Mouse (Mus musculus) T-helper 17 cell (primary cell): ENCODE measurements around the gene Kcnk10.

Experiments used
- in situ Hi-C, 2 experiments: fragments of 300-600 bp; cut with MboI, MseI; formaldehyde crosslinking; loops; 1 replicate in 1 of 2; 2 replicates in 1 of 2; pipeline ENCODE4 v1.15.1; 2025; ENCODE audit warnings: high pct_unique_total_duplicates in 2 of 2

The Kcnk10 gene

DNA sequence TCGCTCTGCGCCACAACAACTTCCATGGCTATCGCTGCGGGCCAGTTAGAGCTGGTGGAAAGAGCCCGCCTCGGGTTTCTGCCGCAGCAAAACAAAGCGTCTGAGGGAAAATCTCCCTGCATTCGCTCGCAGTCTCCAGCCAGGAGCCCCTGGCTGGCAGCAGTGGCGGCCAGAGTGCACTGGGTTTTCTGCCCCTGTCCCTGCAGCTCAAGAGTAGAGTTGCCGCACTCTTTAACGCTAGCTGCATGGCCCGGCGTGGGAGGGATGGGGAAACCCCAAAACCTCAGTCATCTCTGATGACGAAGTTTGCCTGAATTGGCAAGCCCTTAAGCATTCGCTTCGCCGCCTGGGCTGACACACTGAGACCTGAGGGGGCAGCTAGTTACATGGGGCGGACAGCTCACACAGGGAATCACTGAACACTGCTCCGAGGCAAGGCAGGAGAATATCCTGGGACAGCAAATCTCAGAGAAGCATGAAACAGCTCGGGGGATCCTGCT lies at the start of gene Kcnk10:
Gene Kcnk10, minus strand, starts transcription at position 450 of the 500 bp plus-strand sequence.
- in situ Hi-C loops: loop anchor here in 1 of 2 experiments (25.0 kb wide), 1 partner anchor 366 kb away; no protein-coding TSS in a partner anchor

- in situ Hi-C loops: loop anchor here (5.0 to 10.0 kb wide), 2 partner anchors 47 to 350 kb away; no protein-coding TSS in a partner anchor
Measured at GRCm38 (mm10) chr12:98627392-98628259, 49.5 kb upstream of the Kcnk10 start, which contains the start of gene Spata7. Spata7 (plus strand) TSS chr12:98628157.

DNA sequence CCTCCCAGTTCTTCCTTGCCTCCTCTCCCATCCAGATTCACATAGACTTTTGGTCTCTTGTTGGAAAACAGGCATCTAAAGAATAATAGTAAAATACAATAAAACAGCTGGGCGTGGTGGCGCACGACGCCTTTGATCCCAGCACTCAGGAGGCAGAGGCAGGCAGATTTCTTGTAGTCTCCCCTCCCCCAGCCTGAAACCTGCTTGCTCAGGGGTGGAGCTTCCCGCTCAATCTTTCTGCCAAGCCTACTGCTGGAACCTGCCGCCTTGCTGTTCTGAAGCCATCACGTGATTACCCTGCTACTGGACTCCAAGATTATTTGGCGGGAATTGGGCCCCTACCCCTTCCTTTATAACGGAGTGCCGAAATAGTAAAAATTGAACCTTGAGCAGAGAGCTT lies 45.2 kb upstream of the Kcnk10 start:
- in situ Hi-C loops: loop anchor here in 1 of 2 experiments (10.0 kb wide), 1 partner anchor 52 kb away; no protein-coding TSS in a partner anchor

DNA sequence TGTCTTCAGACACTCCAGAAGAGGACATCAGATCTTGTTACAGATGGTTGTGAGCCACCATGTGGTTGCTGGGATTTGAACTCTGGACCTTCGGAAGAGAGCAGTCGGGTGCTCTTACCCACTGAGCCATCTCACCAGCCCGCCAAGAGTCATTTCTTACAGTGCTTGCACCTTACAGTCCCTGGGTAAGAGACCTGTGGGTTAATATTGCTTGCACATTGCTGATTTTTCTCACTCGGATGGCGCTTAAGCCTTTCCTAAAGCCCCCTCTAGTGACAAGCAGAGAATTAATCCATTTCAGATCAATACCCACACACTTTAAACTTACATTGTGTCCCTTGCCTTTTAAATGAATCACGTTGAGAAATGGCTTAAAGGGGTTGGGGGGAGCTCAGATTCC lies 42.8 kb upstream of the Kcnk10 start:
- in situ Hi-C loops: loop anchor here in 1 of 2 experiments (10.0 kb wide), 1 partner anchor 54 kb away; no protein-coding TSS in a partner anchor

DNA sequence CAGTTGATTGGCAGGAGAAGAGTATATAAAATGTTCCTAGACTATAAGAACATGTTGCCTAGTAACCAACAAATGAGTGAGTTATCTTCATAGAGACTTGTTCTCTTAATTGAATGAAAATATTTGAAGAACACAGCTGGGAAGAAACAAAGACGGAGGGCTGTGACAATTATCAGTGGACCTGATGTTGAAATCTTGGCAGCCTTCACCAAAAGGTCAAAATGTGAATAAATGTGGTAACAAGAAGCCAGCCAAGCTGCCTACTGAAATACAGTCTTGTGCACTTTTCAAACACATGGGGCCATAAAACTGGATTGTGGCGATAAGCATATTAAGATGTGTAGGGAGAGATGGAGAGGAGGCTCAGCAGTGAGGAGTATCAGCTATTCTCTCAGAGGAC lies 41.4 kb upstream of the Kcnk10 start:
- in situ Hi-C loops: loop anchor here in 1 of 2 experiments (10.0 kb wide), 1 partner anchor 165 kb away; no protein-coding TSS in a partner anchor

DNA sequence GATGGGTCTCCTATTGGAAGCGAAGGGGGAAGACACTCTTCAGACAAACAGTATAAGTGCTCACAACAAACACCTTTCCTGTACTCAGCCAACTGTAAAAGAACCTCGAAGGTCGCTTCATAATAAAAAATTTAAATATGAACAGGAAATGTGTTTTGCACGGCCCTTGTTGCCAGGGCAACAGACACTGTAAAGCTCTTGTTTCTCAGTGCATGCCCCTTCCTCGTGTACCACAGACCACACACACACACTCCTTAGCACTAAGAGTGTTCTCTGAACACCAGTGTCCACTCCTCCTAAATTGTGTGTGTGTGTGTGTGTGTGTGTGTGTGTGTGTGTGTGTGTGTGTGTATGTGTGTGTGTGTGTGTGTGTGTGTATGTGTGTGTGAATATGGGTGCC lies 37.6 kb upstream of the Kcnk10 start:
- in situ Hi-C loops: loop anchor here in 1 of 2 experiments (10.0 kb wide), 1 partner anchor 161 kb away; no protein-coding TSS in a partner anchor

DNA sequence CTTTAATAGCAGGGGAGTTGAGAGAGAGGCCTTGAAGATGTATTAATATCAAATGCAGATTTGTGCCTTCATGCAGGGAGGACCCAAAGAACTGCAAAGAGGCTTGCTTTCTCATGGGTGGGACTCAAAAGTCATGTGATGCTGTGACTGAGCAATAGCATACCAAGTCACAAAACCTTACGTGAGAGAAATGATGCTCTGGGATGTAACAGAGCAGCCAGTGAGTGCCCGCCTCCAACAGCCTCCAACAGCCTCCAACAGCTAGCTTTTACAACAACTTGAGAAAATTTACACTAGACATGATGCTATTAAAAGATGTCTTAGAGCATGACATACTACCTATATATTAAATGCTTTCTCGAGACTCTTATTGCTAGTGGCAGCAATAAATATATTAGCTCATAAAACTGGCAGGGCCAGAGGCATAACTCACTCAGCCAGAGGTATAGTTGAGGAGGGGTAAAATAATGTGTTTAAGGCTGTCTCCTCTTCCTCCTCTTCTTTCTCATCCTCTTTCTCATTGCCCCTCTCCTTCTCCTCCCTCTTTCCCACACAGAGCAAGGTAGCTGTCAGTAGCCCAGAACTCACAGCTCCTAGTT lies 36.9 kb upstream of the Kcnk10 start:
- in situ Hi-C loops: loop anchor here in 1 of 2 experiments (10.0 kb wide), 1 partner anchor 160 kb away; no protein-coding TSS in a partner anchor

DNA sequence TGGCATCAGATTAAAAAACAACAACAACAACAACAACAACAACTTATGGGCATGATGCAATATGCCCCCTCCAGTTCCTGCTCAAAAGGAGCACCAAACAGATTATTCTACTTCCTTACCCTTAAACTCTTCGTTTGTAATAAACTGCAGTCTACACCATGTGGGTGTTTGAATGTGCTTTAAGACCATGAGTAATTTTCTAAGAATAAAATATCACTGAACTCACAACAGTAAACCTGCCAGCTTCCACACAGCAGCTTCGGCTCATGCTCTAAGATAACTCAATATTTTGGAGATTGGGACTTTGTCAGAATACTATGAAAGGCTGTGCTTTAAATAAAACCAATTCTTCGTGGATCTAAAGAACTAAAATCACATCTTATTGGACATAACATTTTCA lies 32.2 kb upstream of the Kcnk10 start:
- in situ Hi-C loops: loop anchor here in 1 of 2 experiments (10.0 kb wide), 1 partner anchor 156 kb away; no protein-coding TSS in a partner anchor

DNA sequence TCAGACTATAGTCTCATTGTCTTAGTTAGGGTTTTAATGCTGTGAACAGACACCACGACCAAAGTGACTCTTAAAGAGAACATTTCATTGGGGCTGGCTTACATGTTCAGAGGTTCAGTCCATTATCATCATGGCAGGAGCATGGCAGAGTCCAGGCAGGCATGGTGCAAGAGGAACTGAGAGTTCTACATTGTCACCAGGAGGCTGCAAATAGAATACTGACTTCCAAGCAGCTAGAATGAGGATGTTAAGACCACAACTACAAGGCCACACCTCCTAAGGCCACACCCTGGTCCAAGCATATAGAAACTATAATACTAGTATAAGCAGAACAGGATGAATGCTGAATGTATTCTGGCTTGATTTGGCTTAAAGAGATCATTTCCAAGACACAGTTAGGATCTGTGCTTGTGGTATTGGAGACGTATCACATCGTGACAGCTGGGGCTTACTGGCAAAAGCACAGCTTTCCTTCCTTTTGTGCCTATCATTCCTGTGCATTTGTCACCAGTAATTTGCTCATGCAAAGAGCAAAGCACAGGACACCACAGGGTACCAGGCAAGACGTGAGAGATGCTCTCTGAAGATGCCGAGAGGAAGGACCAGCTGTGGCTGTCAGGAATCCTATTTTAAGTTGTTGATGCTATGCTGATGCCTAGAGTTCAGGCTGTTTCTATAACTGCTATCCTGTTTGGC lies 28.6 kb upstream of the Kcnk10 start:
- in situ Hi-C loops: no loop called here

DNA sequence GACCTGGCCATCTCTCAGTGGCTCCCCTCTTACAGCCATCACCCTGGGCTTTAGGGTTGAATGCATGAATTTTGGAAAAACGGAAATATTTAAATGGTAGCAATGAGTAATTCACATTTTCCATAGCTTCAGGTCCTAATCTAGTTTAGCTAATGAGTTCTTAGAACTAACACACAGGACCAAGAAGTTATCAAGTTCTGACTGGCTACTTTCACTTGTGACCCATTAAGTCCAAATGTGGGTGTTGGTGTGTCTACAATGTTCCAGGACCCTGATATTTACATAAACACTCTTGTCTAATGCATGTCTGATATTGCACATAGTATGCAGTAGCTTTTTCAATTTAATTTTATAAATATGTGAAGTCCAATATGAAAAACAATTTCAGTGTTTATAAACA lies 27.2 kb upstream of the Kcnk10 start:
- in situ Hi-C loops: no loop called here

DNA sequence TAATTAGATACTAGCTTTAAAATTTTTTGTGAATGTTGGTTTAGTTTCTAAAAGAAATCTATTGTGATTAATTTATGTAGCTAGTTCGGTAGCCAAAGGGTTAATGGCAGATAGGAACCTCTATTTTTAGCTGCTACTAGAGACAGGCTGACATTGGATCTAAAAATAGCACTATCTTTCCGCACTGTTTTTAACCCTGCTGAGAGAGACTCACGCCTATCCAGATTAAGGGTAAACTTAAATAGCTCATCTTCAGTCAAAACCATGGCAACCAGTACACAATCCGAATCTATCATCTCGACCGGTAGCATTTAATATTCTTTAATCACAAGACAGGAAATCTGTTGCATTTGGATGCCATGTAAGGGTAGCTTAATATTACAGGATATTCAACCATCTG lies 24.0 kb upstream of the Kcnk10 start:
- in situ Hi-C loops: no loop called here

DNA sequence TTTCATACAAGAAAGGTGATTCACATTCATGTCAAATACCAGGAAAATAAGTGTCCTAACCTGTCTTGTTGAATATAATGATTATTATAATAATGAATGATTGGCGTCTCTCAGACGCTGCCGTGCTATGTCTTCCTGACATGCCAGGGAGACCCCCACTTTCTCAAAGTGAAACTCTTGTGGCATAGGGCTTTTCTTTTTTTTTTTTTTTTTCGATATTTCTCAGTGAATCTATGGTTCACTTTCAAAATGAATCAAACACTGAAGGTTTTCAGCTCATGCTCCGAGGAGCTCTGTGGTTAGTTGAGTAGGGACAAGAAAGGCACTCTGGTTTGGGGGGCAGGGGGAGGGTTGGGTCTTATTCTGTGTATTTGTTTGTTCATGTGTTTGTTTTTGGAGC lies 22.8 kb upstream of the Kcnk10 start:
- in situ Hi-C loops: no loop called here

GRCm38 (mm10) chr12:98591016-98591415 lies 12.9 kb upstream of the Kcnk10 start:
- in situ Hi-C loops: loop anchor here in 1 of 2 experiments (10.0 to 25.0 kb wide), 2 partner anchors 316 to 379 kb away; no protein-coding TSS in a partner anchor

- in situ Hi-C loops: loop anchor here in 1 of 2 experiments (25.0 kb wide), 1 partner anchor 376 kb away; no protein-coding TSS in a partner anchor
Measured at GRCm38 (mm10) chr12:98588573-98588972, 10.5 kb upstream of the Kcnk10 start.

DNA sequence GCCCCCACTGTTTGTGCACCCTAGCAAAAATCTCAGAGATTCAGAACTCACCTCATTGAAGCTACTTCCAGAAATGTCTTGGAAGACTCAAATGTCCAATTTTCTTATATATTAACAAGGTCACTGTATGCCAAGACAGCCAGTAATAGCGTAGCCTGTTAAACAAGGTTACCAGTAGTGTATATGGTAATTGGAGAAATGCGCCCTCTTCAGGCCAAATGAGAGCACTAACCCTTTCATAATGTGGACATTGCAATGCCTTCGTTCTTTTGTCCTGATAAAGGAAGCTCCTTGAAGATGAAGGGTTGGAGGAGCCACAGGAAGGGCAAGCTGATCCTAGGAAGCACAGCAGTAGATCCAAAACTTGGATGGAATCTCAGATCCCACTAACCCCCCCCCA lies 7.2 kb upstream of the Kcnk10 start:
- in situ Hi-C loops: loop anchor here in 1 of 2 experiments (25.0 kb wide), 1 partner anchor 373 kb away; no protein-coding TSS in a partner anchor

DNA sequence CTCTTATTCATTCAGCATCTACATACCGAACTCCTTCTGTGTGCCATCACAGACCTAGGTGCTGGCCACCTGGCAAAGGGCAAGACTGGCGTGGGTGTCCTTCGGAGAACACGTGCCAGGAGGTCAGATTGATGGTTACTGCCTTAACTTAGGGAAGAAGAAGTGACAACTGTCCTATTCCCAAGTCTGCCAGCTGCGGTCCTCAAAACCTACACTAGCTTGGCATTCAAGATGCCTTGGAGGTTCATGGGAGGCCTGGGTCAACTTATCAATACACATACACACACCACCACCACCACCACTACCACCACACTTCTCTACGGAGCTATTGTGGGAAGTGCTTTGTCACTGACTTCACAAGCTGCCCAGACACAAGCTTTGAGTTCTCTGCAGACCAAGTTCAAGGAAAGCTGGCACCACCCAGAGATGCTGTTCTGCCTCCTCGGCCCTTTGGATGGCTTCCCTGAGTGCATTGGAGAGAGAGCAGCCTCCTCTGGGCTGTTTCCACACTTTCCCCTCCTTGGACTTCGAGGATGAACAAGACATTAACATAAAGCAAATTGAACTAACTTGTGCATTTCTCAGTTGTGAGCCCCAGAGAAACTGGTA lies 2.1 kb downstream of the Kcnk10 start:
- in situ Hi-C loops: loop anchor here in 1 of 2 experiments (25.0 kb wide), 1 partner anchor 364 kb away; no protein-coding TSS in a partner anchor

GRCm38 (mm10) chr12:98575195-98575887 lies 2.8 kb downstream of the Kcnk10 start:
- in situ Hi-C loops: loop anchor here in 1 of 2 experiments (25.0 kb wide), 1 partner anchor 363 kb away; no protein-coding TSS in a partner anchor

DNA sequence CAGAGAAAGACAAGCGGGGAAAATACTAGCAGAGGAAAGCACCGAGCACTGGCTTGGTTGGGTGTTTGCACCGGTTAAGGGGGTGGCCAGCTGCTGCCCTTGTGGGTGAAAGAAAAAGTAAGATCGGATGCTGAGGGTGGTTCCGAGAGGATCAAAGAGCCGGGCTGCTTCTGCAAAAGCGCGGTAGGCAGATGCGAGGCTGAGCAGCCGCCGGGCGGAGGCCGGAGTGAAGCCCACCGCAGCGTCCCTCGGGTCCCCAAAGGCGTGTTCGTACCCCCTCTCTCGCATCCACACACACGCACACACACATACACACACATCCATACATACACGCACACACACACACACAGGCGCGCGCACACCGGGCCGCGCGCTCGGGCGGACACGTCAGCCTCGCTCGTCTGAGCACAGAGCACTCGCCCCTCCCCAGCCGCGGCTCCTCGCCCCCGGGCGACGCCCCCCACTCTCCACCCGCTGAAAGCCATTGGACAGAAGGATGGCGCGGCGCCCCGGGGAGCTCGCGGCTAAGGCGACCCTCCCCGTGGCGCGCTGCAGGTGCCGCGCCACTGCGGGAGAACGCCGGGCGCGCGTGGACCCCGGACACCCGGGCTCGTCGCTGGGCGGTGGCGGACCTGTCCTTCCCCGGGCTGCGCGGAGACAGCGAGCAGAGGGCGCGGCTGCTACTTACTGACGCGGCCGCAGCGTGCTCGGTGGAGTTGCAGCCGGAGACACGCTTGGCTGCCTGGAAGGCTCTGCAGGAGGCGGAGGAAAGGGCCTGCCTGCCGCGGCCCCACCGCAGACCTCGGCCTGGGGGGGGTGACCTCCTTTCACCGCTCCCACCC lies 3.5 kb downstream of the Kcnk10 start:
- in situ Hi-C loops: loop anchor here in 1 of 2 experiments (25.0 kb wide), 1 partner anchor 362 kb away; no protein-coding TSS in a partner anchor
